Mouse (Mus musculus) v-Abl transformed pro-B cells (cell line): ENCODE measurements around the gene Map4k1.
"Not testable (repeated sequence)": the region's sequence is repeated elsewhere in the genome, so short reads cannot be mapped to it uniquely, and the experiment has no call there.

Source experiments
- in situ Hi-C, 2 experiments: fragments of 400-800 bp; cut with MboI; formaldehyde crosslinking; loops; one replicate each; pipeline ENCODE4 v1.15.1; 2025; ENCODE audit not compliant: unreplicated experiment in 2 of 2

Map4k1 gene

DNA sequence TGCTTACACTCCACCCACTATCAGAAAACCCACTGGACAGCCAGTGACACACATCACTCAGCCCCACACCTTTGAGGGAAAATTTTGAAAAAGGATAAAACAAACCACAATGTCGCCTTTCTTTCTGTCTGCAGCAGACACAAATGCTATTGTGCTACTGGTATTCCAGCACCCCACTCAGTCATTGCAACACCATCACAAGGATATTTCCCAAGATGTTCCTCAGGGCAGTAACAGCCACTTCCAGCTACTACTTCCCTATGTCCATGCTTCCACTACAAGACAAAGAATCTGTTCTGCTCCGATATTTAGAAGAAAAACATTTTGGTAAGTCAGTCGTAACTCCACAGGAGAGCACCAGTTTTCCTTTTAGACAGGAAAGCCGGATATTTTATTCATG, 27.1 kb upstream of the Map4k1 start:
- in situ Hi-C loops = no loop called here

DNA sequence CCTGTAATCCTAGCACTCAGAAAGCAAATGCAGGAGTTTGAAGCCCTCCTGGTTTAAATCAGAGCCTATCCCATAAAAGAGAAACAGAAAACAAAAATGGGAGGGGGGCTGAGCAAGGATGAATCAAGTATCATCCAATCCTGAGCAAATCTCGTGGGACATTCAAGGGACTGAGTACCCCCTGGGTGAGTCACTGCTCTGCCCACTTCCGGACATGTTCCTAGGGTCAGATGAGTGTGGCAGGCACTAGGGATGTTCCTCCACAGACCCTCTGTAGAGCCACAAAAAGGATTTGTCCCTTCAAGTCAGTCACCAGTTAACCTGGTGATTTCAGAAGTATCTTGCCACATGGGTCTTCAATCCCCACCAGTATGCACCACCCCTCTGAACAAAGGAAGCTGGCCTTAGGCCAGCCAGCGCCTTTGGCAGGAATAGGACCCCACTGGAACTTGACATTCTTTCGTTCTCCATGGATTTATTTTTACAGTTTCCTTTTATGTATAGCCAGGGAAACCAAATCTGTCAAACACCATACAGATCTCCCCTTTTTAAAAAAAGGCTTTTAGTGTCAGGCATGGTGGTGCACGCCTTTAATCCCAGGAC, 26.5 kb upstream of the Map4k1 start:
- in situ Hi-C loops = no loop called here

DNA sequence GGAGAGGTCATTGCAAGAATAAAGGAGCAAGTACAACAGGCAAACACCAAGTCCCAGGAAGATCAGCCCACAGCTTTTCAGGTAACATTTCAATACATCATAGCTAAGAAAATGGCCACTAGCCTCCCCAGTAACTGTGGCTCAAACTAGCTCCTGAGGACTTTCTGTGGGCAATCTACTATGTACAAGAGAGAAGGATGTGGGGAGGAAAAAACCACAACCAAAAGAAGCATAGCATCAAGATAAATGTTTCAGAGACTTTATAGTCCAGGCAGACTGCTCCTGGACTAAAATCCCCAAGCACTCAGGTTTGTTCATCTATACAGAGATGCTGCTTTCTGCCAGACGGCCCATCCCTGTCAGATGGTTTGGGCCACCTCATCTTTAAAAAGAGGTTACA, 25.6 kb upstream of the Map4k1 start:
- in situ Hi-C loops = no loop called here

GRCm38 (mm10) chr7:28957286-28957685, 24.6 kb upstream of the Map4k1 start:
- in situ Hi-C loops = no loop called here

DNA sequence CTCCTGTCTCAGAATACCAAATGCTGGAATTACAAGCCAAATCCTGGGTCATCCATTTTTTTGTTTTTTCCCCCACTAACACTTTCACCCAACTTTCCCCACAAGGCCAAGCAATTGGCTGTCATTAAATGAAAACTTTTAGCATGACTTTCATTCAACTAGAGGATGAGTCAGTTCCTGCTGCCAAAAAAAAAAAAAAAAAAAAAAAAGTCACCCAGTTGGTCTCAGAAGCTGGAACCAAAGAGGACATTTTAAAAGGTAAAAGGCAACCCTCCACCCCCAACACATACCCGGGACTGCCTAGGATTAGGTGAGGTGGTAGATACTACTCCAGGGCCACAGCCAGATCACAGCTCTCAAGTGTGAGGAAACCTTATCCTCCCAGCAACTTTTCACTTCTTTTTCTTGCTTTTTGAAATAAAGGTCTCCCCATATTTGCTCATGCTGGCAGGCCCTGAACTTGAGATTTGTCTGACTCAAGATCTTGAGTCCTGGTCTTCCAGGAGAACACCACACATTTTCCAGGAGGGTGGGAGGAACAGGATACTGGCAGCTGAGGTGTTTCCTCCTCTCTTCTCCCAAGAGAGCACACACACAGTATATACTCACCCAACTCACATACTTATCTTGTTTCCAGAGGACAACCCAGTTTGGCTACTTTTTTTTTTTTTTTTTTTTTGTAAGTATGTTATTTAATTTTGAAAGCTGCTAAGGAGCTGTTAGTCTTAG, 23.7 kb upstream of the Map4k1 start:
- in situ Hi-C loops = no loop called here

DNA sequence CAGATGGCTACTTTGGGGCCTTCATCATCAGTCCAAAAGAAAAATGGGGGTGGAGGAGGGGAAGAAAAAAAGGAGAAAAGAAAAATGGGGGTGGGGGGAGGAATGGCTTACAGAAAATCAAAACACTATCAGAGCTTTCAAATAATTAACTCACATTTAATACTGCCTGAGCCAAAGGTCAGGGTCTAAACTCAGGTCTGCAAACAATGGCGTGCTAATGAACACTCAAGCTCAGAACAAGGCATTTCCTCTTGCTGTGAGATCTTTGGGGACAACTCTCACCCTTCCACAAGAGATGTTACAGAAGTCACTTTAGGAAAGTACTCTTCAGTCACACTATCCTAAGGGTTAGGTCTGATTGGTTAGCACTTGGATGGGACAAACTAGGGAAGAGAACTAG, 23.1 kb upstream of the Map4k1 start:
- in situ Hi-C loops = no loop called here

- in situ Hi-C loops = no loop called here
Measured at GRCm38 (mm10) chr7:28959505-28960045, 22.3 kb upstream of the Map4k1 start.

- in situ Hi-C loops = no loop called here
Measured at GRCm38 (mm10) chr7:28960354-28961046, 21.4 kb upstream of the Map4k1 start.

DNA sequence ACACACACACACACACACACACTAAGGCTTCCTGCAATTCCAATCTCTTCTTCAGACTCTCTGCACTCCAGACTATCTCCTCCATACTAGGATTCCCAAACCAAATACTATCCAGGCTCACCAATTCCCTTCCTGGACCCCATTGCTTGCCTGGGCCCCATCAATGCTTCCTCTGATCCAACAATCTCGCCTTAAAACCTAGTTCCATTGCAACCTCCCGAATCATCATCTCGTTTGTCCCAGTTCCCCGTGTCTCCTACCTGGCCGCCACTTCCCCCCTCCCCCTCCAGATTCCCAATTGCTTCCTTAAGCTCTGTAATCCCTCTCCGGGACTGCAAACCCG, 20.3 kb upstream of the Map4k1 start:
- in situ Hi-C loops = no loop called here

- in situ Hi-C loops = no loop called here
Measured at GRCm38 (mm10) chr7:28961927-28962670, 19.8 kb upstream of the Map4k1 start, which contains the start of gene Actn4. Gene Actn4 (minus strand): TSS chr7:28962340.

- in situ Hi-C loops = no loop called here
Measured at GRCm38 (mm10) chr7:28963399-28963923, 18.4 kb upstream of the Map4k1 start.

- in situ Hi-C loops = no loop called here
Measured at GRCm38 (mm10) chr7:28965346-28965840, 16.5 kb upstream of the Map4k1 start.

DNA sequence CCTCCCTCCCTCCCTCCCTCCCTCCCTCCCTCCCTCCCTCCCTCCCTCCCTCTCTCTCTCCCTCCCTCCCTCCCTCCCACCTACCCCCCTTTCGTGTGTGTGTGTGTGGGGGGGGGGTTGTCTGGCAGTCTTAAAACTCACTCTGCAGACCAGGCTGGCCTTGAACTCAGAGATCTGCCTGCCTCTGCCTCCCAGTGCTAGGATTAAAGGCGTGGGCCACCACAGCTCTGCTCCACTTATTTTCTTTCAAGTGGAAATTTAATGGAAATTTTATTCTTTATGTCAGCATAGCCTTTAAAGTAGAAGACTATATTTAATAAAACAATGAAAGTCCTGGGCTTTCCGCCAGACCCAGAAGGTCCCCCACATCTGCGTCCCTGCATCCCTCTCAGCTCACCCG, 15.7 kb upstream of the Map4k1 start:
- in situ Hi-C loops = no loop called here

GRCm38 (mm10) chr7:28966751-28967505, 14.9 kb upstream of the Map4k1 start:
- in situ Hi-C loops = no loop called here

GRCm38 (mm10) chr7:28968120-28968519, 13.7 kb upstream of the Map4k1 start:
- in situ Hi-C loops = not testable (repeated sequence)

DNA sequence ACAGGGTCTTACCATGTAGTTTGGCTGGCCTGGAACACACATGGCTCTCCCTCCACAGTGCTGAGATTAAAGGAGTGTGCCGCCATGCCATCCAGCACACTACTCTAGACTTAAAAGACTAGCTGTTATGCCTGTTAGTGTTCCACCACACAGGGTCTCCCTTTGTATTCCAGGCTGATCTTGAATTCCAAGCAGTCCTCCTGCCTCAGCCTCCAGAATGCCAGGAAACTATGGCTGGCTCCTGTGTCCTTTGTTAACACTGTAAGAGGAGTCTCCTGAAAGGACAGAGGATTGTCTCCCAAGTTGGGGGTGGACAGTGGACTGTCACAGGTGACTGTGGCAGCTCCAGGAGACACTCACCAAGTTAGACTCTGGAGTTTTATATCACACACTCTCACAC, 12.6 kb upstream of the Map4k1 start:
- in situ Hi-C loops = no loop called here

- in situ Hi-C loops = loop anchor here (5.0 kb wide), 1 partner anchor 67 kb away; no protein-coding TSS in a partner anchor
Measured at GRCm38 (mm10) chr7:28969672-28970394, 12.0 kb upstream of the Map4k1 start.

DNA sequence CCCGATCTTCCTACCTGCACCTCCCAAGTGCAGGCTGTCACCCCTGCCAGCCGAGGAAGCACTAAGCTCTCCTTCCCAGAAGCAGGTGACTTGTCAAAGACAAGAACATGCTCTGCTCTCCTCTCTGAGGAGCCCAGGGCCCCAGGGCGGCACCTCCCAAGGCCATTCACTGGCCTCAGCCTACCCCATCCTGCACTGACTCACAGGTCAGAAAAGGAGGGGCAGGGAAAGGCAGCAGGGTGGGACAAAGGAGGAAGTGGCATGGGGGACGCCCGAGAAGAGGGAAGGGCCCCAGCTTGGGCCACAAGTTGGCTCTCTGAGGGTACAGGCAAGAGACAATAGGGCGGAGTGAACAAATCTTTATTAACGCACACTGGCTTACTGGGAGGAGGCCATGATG, 10.8 kb upstream of the Map4k1 start:
- in situ Hi-C loops = loop anchor here (5.0 kb wide), 1 partner anchor 66 kb away; no protein-coding TSS in a partner anchor

GRCm38 (mm10) chr7:28971770-28972269, 10.0 kb upstream of the Map4k1 start:
- in situ Hi-C loops = loop anchor here (5.0 kb wide), 1 partner anchor 65 kb away; no protein-coding TSS in a partner anchor
